Mouse (Mus musculus) kidney, adult 11 months (tissue): ENCODE results near the gene Dtx4.

Experiments used
- DNase-seq: peaks from one replicate; pipeline ENCODE4 v3.0.0; 2022

Dtx4 gene

GRCm38 (mm10) chr19:12465530-12466144 lies 35.6 kb downstream of the Dtx4 start:
- DNase-seq, result no peak

DNA sequence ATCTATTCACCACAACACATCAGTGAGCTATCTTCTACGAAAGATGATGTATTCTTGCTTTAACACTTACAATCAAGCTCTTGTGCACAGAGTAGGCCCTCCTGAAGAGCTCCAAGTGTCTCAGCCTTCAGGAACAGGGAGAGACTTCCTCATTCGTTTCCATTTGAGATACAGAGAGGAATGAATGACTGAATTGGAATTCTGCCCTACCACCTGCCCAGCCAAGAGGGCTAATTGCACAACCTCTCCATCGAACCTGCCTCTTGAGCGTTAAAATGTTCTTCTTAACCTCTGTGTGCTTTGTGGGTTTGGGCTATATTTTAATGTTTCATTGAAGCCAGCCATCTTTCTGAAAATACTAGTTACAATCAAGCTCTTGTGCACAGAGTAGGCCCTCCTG lies 36.6 kb downstream of the Dtx4 start:
- no peak for DNase-seq

- no peak for DNase-seq
Observed at GRCm38 (mm10) chr19:12464127-12464526, 37.1 kb downstream of the Dtx4 start.

- DNase-seq, result no peak
Observed at GRCm38 (mm10) chr19:12463722-12464035, 37.6 kb downstream of the Dtx4 start.

DNA sequence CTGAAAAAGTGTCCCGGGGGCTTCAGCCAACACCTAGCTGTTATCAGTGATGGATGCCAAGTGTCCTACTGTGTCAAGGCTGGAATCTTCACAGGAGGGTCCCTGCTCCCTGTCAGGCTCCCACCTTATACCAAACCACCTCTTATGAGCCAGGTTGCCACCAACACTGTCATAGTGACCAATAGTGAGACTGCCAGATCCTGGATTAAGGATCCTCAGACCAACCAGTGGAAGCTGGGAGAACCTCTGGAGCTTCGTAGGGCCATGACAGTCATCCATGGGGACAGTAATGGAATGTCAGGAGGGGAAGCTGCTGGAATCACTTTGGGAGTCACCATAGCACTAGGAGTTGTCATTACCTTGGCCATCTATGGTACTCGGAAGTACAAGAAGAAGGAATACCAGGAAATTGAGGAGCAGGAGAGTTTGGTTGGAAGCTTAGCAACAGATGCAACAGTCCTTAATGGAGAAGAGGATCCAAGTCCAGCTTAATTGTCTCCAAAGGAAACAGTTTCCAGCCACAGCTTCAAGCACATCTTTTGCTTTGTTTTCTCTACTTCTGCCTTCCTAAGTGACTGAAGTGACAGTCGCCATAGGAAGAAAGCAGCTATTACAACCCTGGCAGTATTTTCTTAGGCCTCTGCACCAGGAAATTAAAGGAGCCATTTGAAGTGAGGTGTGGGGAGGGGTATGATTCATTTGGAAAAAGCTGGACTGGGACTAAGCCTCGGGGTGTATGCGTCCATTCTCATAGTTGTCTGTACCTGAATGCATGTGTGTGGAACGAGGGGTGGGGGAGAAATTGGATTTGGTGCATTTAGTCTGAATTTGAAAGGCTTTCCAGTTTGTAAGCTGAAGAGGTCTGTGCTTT lies 38.2 kb downstream of the Dtx4 start:
- DNase-seq, result no peak

- no peak for DNase-seq
Observed at GRCm38 (mm10) chr19:12460282-12461249, 40.7 kb downstream of the Dtx4 start, which contains the start of gene Mpeg1. TSS of gene Mpeg1 (plus strand) at chr19:12460779.

GRCm38 (mm10) chr19:12459516-12459915 lies 41.7 kb downstream of the Dtx4 start:
- DNase-seq, result no peak

DNA sequence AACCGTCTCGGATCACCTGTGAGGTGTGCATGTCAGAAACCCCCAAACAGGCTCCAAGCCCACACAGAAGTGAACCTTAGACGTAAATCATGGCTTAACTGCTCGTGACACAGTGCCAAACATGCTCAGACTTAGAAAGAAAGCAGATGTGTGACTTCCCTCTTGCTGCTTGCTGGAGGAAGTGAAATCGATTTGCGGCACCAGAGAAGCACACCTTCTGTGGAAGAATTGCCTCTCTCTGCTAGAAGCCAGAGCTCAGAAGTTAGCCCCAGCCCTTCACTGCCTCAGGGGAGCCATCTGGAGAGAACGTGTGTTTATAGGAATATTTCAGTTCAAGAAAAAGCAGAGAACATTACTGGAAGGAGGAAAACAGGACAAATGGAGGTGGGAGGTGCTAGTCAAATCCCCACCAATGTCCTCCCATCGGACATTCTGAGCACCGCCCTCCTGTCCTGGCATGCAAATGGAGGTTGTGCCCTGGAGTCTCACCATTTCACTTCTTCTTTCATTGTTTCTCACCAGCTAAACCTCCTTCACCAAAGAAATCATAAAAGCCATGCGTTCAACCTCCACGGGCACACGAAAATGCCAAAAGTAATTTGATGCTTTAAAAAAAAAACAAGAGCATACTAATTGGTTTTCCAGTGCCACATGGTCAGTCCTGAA lies 43.7 kb downstream of the Dtx4 start:
- no peak for DNase-seq

GRCm38 (mm10) chr19:12445014-12445413 lies 56.2 kb downstream of the Dtx4 start:
- no peak for DNase-seq

DNA sequence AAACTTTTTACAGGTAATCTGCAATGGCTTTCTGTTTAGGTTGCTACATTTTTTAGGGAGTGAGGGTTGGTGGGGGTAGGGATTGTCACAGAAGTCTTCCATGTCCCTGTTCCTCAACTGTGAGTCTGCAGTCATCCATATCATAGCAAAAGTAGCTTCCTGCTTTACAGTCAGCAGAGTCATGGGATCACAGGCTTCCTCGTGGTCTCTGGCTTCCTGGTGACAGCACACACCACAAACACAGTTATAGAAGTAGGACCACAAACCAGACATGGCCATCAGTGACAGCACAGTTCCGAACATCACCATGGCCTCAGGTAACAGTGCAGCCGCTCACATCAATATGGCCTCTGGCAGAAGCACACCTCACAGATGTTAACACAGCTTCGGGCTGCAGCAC lies 58.7 kb downstream of the Dtx4 start:
- DNase-seq, result no peak

DNA sequence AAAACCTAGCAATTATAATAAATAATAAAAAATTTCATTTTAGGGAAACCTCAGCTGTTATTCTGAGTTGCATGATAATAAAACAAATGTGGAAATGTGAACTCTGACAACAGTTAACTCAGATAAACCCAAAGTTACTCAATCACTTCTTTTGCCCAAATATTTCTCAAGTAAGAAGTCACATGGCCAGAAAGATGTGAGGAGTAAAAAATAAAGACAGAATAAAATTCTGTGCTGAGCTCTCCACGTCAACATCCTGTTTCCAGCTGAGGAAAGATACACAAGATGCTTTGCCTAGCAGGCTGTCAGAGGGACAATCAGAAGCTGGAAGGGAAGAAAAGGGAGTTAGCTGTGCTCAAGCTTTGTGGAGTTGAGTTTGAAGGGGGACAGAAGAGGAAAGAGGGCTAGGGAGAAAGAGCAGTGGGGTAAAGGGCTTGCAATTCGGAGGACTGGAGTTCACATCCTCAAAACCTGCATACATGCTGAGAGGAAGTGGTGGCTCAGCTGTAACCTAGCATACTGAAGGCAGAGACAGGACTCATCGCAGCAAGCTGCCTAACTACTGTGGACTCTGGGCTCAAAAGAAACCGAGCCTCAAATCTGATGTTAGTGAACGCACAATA lies 61.0 kb downstream of the Dtx4 start:
- no peak for DNase-seq

GRCm38 (mm10) chr19:12439581-12439980 lies 61.7 kb downstream of the Dtx4 start:
- no peak for DNase-seq

- no peak for DNase-seq
Observed at GRCm38 (mm10) chr19:12435750-12436524, 65.3 kb downstream of the Dtx4 start.

DNA sequence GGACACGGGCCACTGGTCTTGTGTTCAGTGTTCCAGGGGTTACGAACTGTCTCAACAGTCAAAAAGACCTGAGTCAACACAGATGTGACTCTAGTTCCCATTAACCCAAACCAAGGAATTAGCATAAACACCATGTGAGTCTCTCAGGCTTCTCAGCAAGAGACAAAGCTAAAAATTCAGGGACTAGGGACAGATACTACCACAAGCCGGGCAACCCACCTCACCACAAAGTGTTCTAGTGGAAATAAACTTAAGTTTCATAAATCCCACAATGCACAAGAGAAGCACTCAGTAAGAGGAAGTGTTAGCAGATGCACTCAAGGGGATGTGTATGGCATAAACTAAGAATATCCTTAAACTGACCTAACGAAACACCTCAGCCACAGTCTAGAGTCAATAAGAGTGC lies 66.2 kb downstream of the Dtx4 start:
- DNase-seq, result no peak

DNA sequence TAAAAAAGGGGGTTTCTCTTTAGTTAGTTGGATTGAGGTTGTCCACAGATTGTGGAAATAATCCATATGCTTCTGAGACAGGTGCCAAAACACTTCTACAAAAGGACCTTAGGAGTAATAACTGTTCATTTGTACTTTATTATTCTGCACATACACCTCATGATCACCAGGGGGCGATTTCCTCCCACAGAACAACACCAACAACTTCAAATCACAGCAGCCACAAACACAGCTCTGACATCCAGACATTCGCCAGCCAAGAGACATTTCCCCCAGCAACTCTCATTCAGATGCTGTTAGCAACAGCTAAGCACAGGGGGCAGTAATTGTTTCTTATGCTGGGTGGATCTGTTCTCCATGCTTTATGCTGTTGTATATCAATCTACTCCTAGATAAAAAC lies 68.2 kb downstream of the Dtx4 start:
- DNase-seq, result peak; percentile 16

DNA sequence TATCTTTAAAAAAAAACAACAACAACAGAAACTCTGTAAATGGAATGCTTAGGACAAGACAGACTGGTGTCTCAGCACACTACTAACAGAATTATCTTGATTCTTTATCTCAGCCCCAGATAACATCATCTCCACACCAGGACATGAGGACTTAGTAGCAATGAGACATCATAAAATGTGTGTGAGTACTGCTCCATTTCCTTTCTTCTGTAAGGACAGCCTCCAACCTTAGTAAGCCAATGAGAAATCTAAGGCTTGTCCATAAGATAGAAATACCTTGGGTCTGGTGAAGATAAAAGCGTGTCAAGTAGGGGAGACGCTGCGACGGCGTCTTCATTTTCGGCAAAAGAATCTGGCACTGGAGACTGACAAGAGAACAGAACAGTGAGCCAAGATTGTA lies 73.6 kb downstream of the Dtx4 start, which contains the start of gene Pfpl:
Pfpl (plus strand) TSS at position 301 of the 400 bp plus-strand sequence.
- DNase-seq, result no peak

DNA sequence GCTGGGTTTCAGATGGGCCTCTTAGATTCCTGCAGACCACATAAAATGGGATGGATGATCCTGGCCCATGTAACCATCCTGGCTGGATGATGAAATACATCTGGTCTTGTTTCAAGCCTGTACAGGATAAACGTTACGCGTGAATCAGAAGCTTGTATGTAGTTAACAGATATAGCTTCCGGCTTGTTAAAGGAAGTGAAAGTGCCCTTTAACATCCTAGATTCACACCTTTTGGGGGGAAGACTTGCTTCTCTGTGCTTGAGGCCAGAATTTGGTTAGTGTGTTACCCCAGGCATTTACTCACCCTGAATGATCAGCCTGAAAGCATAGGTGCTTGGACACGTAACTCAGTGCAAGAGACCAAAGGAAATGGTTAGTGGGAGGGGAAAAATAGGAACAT lies 74.2 kb downstream of the Dtx4 start:
- no peak for DNase-seq

DNA sequence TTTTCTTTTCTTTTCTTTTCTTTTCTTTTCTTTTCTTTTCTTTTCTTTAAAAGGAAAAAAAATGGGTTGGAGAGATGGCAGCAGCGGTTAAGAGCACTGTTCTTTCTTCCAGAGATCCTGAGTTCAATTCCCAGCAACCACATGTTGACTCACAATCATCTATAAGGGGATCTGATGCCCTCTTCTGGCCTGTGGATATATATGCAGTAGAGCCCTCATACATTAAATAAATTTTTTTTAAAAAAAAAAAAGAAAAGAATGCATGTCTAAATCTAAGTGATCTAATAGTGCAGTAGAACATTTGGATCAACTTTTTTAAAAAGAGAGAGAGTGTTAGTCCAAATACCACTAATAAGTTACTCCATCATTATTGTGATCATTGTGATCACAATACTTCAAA lies 79.6 kb downstream of the Dtx4 start:
- DNase-seq, result no peak

DNA sequence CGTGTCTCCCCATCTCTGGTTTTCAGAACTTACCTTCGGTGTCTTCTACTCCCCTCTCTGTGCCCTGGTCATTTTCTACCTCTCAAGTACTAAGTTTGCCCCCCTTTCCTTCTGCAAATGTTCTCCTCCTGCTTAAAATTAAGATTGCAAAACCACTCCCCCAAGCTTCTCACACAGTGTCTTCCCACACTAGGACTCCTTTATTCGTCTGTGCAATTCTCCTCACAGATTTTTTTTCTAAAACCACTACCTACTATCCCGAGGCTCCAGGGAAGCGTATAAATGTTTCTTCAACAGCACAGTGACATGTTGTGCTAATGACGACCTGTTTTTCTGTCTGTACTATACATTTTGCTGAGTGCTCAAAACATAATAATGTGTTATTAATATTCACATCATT lies 80.7 kb downstream of the Dtx4 start:
- DNase-seq, result no peak

DNA sequence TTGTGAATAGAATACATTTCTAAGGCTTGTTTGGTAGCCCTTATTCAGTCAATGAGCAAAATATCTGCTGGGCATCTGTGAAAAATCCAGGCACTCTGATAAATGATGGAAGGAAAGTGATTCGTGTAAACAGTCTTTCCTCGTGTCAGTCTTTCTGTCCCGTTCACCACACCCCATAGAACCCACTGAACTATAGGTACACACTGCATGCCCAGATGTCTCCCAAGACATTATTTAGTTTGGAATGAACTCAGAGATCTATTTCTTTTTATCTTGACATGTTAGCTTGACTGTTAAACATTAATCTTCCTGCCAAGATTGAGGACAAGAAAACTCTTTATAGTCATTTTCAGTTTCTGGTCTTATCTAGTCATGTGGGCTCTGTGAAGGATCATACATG lies 82.9 kb downstream of the Dtx4 start:
- no peak for DNase-seq

GRCm38 (mm10) chr19:12417361-12417760 lies 83.9 kb downstream of the Dtx4 start, which contains the start of gene Olfr1441:
TSS of gene Olfr1441 (plus strand) at chr19:12417433.
- DNase-seq, result peak; percentile 9
